Mouse (Mus musculus) CD4-positive, CD25-positive, alpha-beta regulatory T cell, adult 4 months (primary cell): Measurements from ENCODE around the gene Cobl. TPM values are rescaled to one million over a fixed set of nuclear protein-coding genes. Genes with fewer than 3 reads are reported as not detected.

Experiments used
- ATAC-seq: one replicate; pipeline ENCODE4 v1.8.0; 2017
- polyA plus RNA-seq, 2 experiments: library from polyadenylated mRNA; unstranded; fragments of 100-300 nt; shearing (Covaris generic); gene quantifications; one replicate each; pipeline ENCODE4 v1.2.1; 2017

Gene Cobl
- polyA plus RNA-seq, 2 experiments from 2014 or later: 0.78 TPM; not detected in 1

GRCm38 (mm10) chr11:12299701-12300446 lies 164.9 kb downstream of the Cobl start:
- no peak for ATAC-seq

GRCm38 (mm10) chr11:12291654-12291935 lies 173.2 kb downstream of the Cobl start:
- ATAC-seq: no peak

GRCm38 (mm10) chr11:12290911-12291653 lies 173.7 kb downstream of the Cobl start:
- no peak for ATAC-seq

- ATAC-seq: no peak
Measured at GRCm38 (mm10) chr11:12285319-12286021, 179.3 kb downstream of the Cobl start.

- ATAC-seq: no peak
Measured at GRCm38 (mm10) chr11:12280711-12281110, 184.0 kb downstream of the Cobl start.

- no peak for ATAC-seq
Measured at GRCm38 (mm10) chr11:12274276-12274675, 190.5 kb downstream of the Cobl start.

GRCm38 (mm10) chr11:12273726-12274125 lies 191.0 kb downstream of the Cobl start:
- ATAC-seq: no peak

- no peak for ATAC-seq
Measured at GRCm38 (mm10) chr11:12258411-12258810, 206.3 kb downstream of the Cobl start.

GRCm38 (mm10) chr11:12257324-12258118 lies 207.2 kb downstream of the Cobl start:
- ATAC-seq: no peak

- ATAC-seq: no peak
Measured at GRCm38 (mm10) chr11:12245327-12245915, 219.3 kb downstream of the Cobl start.

- ATAC-seq: no peak
Measured at GRCm38 (mm10) chr11:12236341-12236740, 228.4 kb downstream of the Cobl start.

GRCm38 (mm10) chr11:12234876-12235275 lies 229.9 kb downstream of the Cobl start:
- ATAC-seq: no peak

GRCm38 (mm10) chr11:12234126-12234525 lies 230.6 kb downstream of the Cobl start:
- no peak for ATAC-seq

- no peak for ATAC-seq
Measured at GRCm38 (mm10) chr11:12232743-12233125, 232.0 kb downstream of the Cobl start.

- no peak for ATAC-seq
Measured at GRCm38 (mm10) chr11:12232041-12232742, 232.6 kb downstream of the Cobl start.

GRCm38 (mm10) chr11:12231481-12232035 lies 233.2 kb downstream of the Cobl start:
- no peak for ATAC-seq

GRCm38 (mm10) chr11:12229411-12229810 lies 235.3 kb downstream of the Cobl start:
- no peak for ATAC-seq

- no peak for ATAC-seq
Measured at GRCm38 (mm10) chr11:12227343-12227742, 237.4 kb downstream of the Cobl start.

- no peak for ATAC-seq
Measured at GRCm38 (mm10) chr11:12219594-12220530, 244.9 kb downstream of the Cobl start.

- no peak for ATAC-seq
Measured at GRCm38 (mm10) chr11:12216897-12217296, 247.9 kb downstream of the Cobl start.
